11 mouse cellular contexts compared by ENCODE assay signal in genomic region chr9:114614176-114614953, GRCm38 (mm10). TPM values are rescaled to one million over a fixed set of nuclear protein-coding genes. Genes with fewer than 3 reads are reported as not detected.
DNase-seq lines count a peak whose midpoint lies in the region; ATAC-seq and TF ChIP-seq lines count a peak whose summit lies in the region.
"Had no signal": no experiment of that assay in that cellular context is flagged by ENCODE, and none has a peak within 500 bp of the region (broad histone marks: within the 10 kb centered on the region; RNA-seq: fewer than 3 reads in every experiment).

No protein-coding gene starts in this region.

- intact Hi-C loops in left cerebral cortex, postnatal 25 days (cut with DNase I): no loop called here
- intact Hi-C loops in left cerebral cortex, postnatal 4 days (cut with DNase I): no loop called here

- 86% methylated on average over 9 of the region's 9 CpGs for WGBS in forebrain, postnatal 0 days
- WGBS in forebrain, embryonic 15.5 days: 88% methylated on average over 9 of the region's 9 CpGs

- no peaks in the 10 kb centered on the region for H3K79me2 ChIP-seq in MEL (ENCODE audit: control insufficient read depth, insufficient read depth, low read length, poor library complexity)

- H3K27ac ChIP-seq in forebrain, postnatal 0 days (ENCODE audit: low read depth, low read length): no peak overlapping the region
- no peak overlapping the region for H3K27ac ChIP-seq in forebrain, embryonic 15.5 days (replicated peaks)
- H3K27ac ChIP-seq in MEL (ENCODE audit: control insufficient read depth, low read depth, low read length): no peak overlapping the region
- H3K27ac ChIP-seq: liver, embryonic 14.5 days had no signal

- TF ChIP-seq CTCF in forebrain, postnatal 0 days (IDR thresholded peaks at IDR 0.05; ENCODE audit: low read depth): peak; percentile 38
- TF ChIP-seq CTCF in MEL (IDR thresholded peaks at IDR 0.05 in 2 of 3, conservative IDR thresholded peaks at IDR 0.05 in 1 of 3; ENCODE audit: control insufficient read depth in 1 of 3, insufficient read depth in 1 of 3, low read depth in 2 of 3, low read length in 3 of 3, poor library complexity in 1 of 3, severe bottlenecking in 1 of 3): peak in 2 of 3 experiments; percentile 24 to 33; a peak in 4 of 6 replicates

- peak; percentile 7 for DNase-seq in forebrain, postnatal 0 days
- peak; percentile 6 to 63 for DNase-seq in left cerebral cortex, postnatal 25 days (ENCODE audit: low spot score in 2 of 2)
- no peak for DNase-seq in left cerebral cortex, postnatal 4 days
- peak; percentile 21 for DNase-seq in MEL (ENCODE audit: low read depth, low spot score)
- DNase-seq in retina, embryonic 14.5 days (ENCODE audit: low spot score): peak; percentile 66
- DNase-seq in adrenal gland, postnatal 4 days (ENCODE audit: low spot score in 2 of 2): no peak
- DNase-seq in adrenal gland, postnatal 14 days: no peak
- DNase-seq: kidney, postnatal 36 days had no signal

- H3K27me3 ChIP-seq in forebrain, postnatal 0 days (ENCODE audit: insufficient read depth, low read length): no peaks in the 10 kb centered on the region
- no peaks in the 10 kb centered on the region for H3K27me3 ChIP-seq in forebrain, embryonic 15.5 days
- H3K27me3 ChIP-seq in MEL (ENCODE audit: control insufficient read depth in 1 of 2, insufficient read depth in 2 of 2, low read length in 2 of 2): no peaks in the 10 kb centered on the region
- H3K27me3 ChIP-seq: heart, embryonic 12.5 days had no signal

- H3K4me2 ChIP-seq in forebrain, postnatal 0 days (ENCODE audit: low read depth): no peak overlapping the region
- H3K4me2 ChIP-seq in forebrain, embryonic 15.5 days (replicated peaks): no peak overlapping the region
- H3K4me2 ChIP-seq: heart, embryonic 12.5 days had no signal

- peaks cover 60% of the 10 kb centered on the region for H3K36me3 ChIP-seq in forebrain, postnatal 0 days (ENCODE audit: insufficient read depth)
- peaks cover 59% of the 10 kb centered on the region for H3K36me3 ChIP-seq in forebrain, embryonic 15.5 days
- peaks cover 0 to 3% of the 10 kb centered on the region in 2 experiments; a peak in 1 of 4 replicates for H3K36me3 ChIP-seq in MEL (ENCODE audit: control insufficient read depth in 1 of 2, insufficient read depth in 2 of 2, low read length in 2 of 2)

- H3K9me3 ChIP-seq in forebrain, postnatal 0 days (ENCODE audit: low read length): no peaks in the 10 kb centered on the region
- H3K9me3 ChIP-seq in forebrain, embryonic 15.5 days: no peaks in the 10 kb centered on the region
- H3K9me3 ChIP-seq in MEL (replicated peaks; ENCODE audit: insufficient read depth, low read length): no peaks in the 10 kb centered on the region

- H3K9ac ChIP-seq in forebrain, postnatal 0 days: no peak overlapping the region
- no peak overlapping the region for H3K9ac ChIP-seq in forebrain, embryonic 15.5 days (replicated peaks)
- no peak overlapping the region for H3K9ac ChIP-seq in MEL (ENCODE audit: control insufficient read depth, low read depth, low read length, poor library complexity, severe bottlenecking)
- H3K9ac ChIP-seq: heart, embryonic 12.5 days; liver, embryonic 14.5 days had no signal

- no peak for ATAC-seq in forebrain, postnatal 0 days
- no peak for ATAC-seq in forebrain, embryonic 15.5 days (replicated peaks)

- H3K4me3 ChIP-seq in forebrain, postnatal 0 days (ENCODE audit: low read depth, low read length): no peak overlapping the region
- H3K4me3 ChIP-seq in forebrain, embryonic 15.5 days: no peak overlapping the region
- H3K4me3 ChIP-seq in MEL (ENCODE audit: control insufficient read depth in 1 of 2, insufficient read depth in 1 of 2, low read depth in 2 of 2, low read length in 2 of 2): no peak overlapping the region
- H3K4me3 ChIP-seq: heart, embryonic 12.5 days had no signal

- TF ChIP-seq POLR2A in MEL (IDR thresholded peaks at IDR 0.05; ENCODE audit: control insufficient read depth in 1 of 2, insufficient read depth in 1 of 2, low read depth in 1 of 2, low read length in 2 of 2, poor library complexity in 1 of 2): no peak

- no peaks in the 10 kb centered on the region for H3K4me1 ChIP-seq in forebrain, postnatal 0 days (ENCODE audit: insufficient read depth)
- no peaks in the 10 kb centered on the region for H3K4me1 ChIP-seq in forebrain, embryonic 15.5 days
- no peaks in the 10 kb centered on the region for H3K4me1 ChIP-seq in MEL (ENCODE audit: control insufficient read depth in 1 of 2, insufficient read depth in 2 of 2, low read length in 2 of 2)
- H3K4me1 ChIP-seq: heart, embryonic 12.5 days had no signal

- TF ChIP-seq RAD21 in MEL (IDR thresholded peaks at IDR 0.05; ENCODE audit: low read depth, low read length): no peak; the same call in 1 of the 2 replicates

- TF ChIP-seq EP300 in MEL (IDR thresholded peaks at IDR 0.05; ENCODE audit: low read depth in 1 of 2, low read length in 2 of 2): no peak

TF ChIP-seq in MEL, 35 proteins besides CTCF, POLR2A, EP300 and RAD21:
- peak; percentile 19; the same call in 1 of the 2 replicates for TF ChIP-seq SMC3 (IDR thresholded peaks at IDR 0.05; ENCODE audit: low read depth, low read length)
- no peak for TF ChIP-seq ZKSCAN1 (IDR thresholded peaks at IDR 0.05; ENCODE audit: low read depth, low read length)

RNA-seq across cellular contexts. Expression of gene Cnot10, which starts 25.6 kb away (rescaled TPM):
- total RNA-seq in forebrain, postnatal 0 days (2014; rRNA removed): 45.2 and 50.6 TPM in 2 replicates
- 44.4 and 47.1 TPM in 2 replicates for polyA plus RNA-seq in forebrain, postnatal 0 days (2015; fragmentation: Nextera tagmentation; extraction: Ambion mirVana)
- 57.9 and 60.1 TPM in 2 replicates for polyA plus RNA-seq in forebrain, embryonic 15.5 days (2015; fragmentation: Nextera tagmentation; extraction: Ambion mirVana)
- total RNA-seq in left cerebral cortex, postnatal 25 days (2021): 10 to 100 TPM; 45.0 to 46.8 TPM
- total RNA-seq in left cerebral cortex, postnatal 4 days (2021): 10 to 100 TPM; 48.4 to 53.1 TPM
- 42.4 and 43.3 TPM in 2 replicates for total RNA-seq in MEL (2012; rRNA removed)
- polyA plus RNA-seq in MEL (2012; ENCODE audit: insufficient read depth in 1 of 2, insufficient read length in 2 of 2, low read depth in 1 of 2, low replicate concordance in 2 of 2, missing spikeins in 1 of 2): 100 to 1,000 TPM in 1 of 2 experiments, 10 to 100 TPM in 1; 46.9 to 143 TPM
- total RNA-seq in adrenal gland, postnatal 4 days (2021): 10 to 100 TPM; 59.5 to 61.9 TPM
- total RNA-seq in adrenal gland, postnatal 14 days (2021): 33.9 and 36.5 TPM in 2 replicates

RNA-seq across cellular contexts. Expression of gene Trim71, which starts 50.2 kb away (rescaled TPM):
- total RNA-seq in forebrain, postnatal 0 days (2014; rRNA removed): 0.08 and 0.19 TPM in 2 replicates
- polyA plus RNA-seq in forebrain, postnatal 0 days (2015; fragmentation: Nextera tagmentation; extraction: Ambion mirVana): 0.10 and 0.13 TPM in 2 replicates
- 0.11 and 0.14 TPM in 2 replicates for polyA plus RNA-seq in forebrain, embryonic 15.5 days (2015; fragmentation: Nextera tagmentation; extraction: Ambion mirVana)
- under 1 TPM; 0.69 TPM for total RNA-seq in left cerebral cortex, postnatal 25 days (2021)
- under 1 TPM; 0.06 to 0.14 TPM for total RNA-seq in left cerebral cortex, postnatal 4 days (2021)
- not detected in 2 replicates for total RNA-seq in MEL (2012; rRNA removed)
- not detected for polyA plus RNA-seq in MEL (2012; ENCODE audit: insufficient read depth in 1 of 2, insufficient read length in 2 of 2, low read depth in 1 of 2, low replicate concordance in 2 of 2, missing spikeins in 1 of 2)
- under 1 TPM in 1 of 2 experiments, not detected in 1; 0.36 TPM for total RNA-seq in adrenal gland, postnatal 4 days (2021)
- total RNA-seq in adrenal gland, postnatal 14 days (2021): 0.04 TPM in 1 of 2 replicates, not detected in the other

Comparison
In these comparisons a context has a peak if more than half of its experiments do, and no peak if none do; other contexts are left out.
1. DNase-seq: peak in forebrain, postnatal 0 days (single experiment), left cerebral cortex, postnatal 25 days (2 of 2), MEL (single experiment) and retina, embryonic 14.5 days (single experiment); none in left cerebral cortex, postnatal 4 days (single experiment), adrenal gland, postnatal 4 days (0 of 2) and adrenal gland, postnatal 14 days (single experiment).